Mouse (Mus musculus): ENCODE measurements around the gene Asb13. TPM values are rescaled to one million over a fixed set of nuclear protein-coding genes. Genes with fewer than 3 reads are reported as not detected.

The Asb13 gene
- total RNA-seq (2021) = 10 to 100 TPM; 47.6 to 51.9 TPM

DNA sequence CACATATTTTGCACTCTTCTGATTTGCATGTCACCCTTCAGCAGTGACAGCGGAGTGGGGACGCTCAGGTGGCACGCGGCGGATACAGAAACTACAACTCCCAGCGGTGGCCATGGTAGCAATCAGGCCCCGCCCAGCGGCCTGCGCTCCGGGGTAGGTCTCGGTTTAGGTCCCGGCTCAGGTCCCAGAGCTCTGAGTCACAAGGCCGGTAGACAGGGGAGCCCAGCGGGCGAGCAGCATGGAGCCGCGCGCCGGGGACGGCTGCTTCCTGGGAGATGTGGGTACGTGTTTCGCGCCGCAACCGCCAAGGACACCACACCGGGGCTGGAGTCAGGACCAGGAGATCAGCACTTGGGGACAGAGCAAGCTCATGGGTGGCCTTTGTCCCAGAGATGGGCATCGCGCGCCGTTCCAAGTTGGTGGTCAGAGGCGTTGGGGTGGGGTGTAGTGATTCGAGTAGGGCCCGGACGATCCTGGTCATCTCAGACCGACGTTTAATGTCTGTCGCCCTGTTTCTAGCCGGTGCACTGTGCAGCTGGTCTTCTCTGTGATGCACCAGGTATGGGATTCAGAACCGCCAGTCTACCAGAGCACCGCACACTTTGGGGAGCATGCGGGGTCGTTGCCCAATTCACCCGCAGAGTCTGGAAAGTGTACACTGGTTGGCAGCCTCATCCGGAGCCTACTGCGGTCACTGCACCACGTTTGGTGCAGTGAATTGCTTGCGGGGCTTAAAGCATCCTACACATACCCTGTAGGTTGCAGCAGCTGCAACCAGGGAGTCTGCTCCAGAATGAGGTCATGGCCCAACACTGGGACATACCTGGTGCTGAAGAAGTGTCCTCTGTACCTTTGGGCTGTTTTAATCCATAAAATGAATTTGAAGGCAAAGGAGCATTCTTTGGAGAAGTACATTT is at the start of gene Asb13:
Gene Asb13 (plus strand): TSS at position 138 of the 917 bp plus-strand sequence.
- DNase-seq (ENCODE audit: low spot score in 2 of 2) = peak; percentile 84 to 85
- intact Hi-C loops (cut with DNase I) = no loop called here

DNA sequence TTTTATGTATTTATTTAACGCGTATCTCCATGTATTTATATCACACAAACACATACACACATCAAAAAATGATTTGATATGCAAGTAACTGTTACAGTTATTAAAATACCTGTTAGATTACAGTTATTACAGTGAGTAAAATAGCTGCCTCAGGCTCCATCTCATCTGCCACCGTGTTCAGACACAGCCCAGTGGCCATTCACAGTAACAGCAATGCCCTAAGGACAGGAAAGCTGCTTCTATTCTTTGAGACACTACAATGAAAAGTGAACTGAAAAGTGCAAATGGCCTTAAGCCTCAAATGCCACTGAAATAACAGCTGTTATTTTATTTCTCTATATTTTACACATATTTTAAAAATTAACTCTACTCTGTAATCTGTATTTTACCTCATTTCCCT is 43.0 kb upstream of the Asb13 start:
- no peak for DNase-seq (ENCODE audit: low spot score in 2 of 2)
- intact Hi-C loops (cut with DNase I) = loop anchor here (10.0 kb wide), 1 partner anchor 186 kb away; no protein-coding TSS in a partner anchor

DNA sequence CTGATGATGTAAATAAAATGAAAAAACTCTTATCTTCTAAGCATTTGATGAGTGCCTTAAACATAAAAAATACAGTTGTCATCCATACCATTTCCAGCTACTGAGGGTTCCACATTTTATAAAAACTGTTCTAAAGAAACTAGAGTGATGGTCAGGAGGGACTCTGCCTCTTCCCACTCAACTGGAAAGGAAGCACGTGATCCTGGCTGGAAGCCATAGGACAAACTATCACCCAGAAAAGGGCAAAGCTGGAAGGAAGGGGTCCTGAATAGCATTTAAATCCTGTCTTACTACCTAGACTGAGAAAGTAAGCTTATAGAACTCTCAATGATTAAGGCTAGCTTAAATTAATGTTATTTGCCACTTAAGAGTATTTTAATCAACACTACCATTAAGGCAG is 39.5 kb upstream of the Asb13 start:
- intact Hi-C loops (cut with DNase I) = loop anchor here (10.0 kb wide), 1 partner anchor 190 kb away; no protein-coding TSS in a partner anchor
- no peak for DNase-seq (ENCODE audit: low spot score in 2 of 2)

DNA sequence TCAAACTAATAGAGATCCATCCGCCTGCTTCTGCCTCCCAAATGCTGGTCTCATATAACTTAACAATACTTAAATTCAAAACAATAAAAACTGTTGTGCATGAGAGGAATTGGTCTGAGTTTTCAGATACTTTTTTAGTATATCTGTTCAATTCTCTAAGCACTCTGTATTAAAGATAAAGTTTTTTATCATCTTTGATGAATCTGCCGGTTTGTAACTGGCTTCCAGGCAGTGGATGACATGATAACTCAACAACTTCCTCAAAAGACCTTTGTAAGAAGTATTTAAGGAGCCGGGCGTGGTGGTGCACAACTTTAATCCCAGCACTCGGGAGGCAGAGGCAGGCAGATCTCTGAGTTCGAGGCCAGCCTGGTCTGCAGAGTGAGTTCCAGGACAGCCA is 37.6 kb upstream of the Asb13 start:
- intact Hi-C loops (cut with DNase I) = loop anchor here (10.0 kb wide), 1 partner anchor 191 kb away; no protein-coding TSS in a partner anchor

DNA sequence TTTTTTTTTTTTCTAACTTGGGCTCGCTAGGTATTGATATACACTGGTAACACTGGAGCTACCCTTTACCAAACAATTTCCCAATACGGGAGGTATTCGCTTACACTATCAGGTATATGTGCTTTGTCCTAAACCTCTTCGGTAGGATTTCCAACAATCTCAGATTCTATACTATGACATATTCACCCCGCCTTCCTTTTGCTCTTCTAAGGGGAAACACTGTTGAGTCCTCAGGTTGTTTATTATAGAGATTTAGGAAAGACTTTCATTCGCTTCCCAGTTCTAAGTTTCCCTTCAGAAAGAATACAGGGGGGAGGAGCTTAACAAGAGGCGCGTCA is 24.1 kb upstream of the Asb13 start:
- DNase-seq (ENCODE audit: low spot score in 2 of 2) = no peak
- intact Hi-C loops (cut with DNase I) = loop anchor here (2.0 kb wide), 1 partner anchor 73 kb away; no protein-coding TSS in a partner anchor

More for the DNA sequence above, 37.6 kb upstream of the Asb13 start:
- no peak for DNase-seq (ENCODE audit: low spot score in 2 of 2)

DNA sequence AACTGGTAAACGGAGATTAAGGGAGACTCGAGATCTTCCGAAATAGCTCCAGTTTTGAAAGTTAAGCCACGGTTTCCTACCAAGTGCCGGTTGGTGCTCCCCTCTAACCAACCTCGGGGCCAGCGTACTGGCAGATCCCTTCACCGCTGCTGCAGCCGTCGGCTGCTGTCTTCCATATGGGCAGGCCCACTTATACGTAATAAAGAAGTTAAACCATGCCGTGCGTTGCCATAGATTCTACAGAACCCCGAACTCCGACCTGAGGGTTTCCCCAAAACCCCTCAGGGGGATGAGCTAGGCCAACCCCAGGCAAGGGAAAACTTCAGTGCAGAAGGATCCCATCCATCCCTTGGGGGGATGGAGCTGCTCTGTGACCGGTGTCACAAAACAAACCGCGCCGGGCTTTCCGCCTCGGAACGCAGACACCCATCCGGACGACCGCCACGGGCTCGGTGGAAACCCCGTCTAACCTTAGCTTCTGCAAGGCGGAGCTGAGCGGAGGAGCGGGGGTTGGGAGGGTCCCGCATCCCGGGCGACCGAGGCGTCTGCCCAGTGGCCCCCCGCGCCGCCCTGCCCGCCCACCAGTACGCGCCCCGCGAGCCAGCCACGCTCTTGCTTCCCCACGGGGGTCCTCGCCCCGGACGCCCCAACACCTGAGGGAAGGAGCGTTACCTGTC is 23.6 kb upstream of the Asb13 start:
- DNase-seq (ENCODE audit: low spot score in 2 of 2) = peak in 1 of 2 experiments; percentile 9
- intact Hi-C loops (cut with DNase I) = loop anchor here (2.0 kb wide), 1 partner anchor 73 kb away; no protein-coding TSS in a partner anchor

DNA sequence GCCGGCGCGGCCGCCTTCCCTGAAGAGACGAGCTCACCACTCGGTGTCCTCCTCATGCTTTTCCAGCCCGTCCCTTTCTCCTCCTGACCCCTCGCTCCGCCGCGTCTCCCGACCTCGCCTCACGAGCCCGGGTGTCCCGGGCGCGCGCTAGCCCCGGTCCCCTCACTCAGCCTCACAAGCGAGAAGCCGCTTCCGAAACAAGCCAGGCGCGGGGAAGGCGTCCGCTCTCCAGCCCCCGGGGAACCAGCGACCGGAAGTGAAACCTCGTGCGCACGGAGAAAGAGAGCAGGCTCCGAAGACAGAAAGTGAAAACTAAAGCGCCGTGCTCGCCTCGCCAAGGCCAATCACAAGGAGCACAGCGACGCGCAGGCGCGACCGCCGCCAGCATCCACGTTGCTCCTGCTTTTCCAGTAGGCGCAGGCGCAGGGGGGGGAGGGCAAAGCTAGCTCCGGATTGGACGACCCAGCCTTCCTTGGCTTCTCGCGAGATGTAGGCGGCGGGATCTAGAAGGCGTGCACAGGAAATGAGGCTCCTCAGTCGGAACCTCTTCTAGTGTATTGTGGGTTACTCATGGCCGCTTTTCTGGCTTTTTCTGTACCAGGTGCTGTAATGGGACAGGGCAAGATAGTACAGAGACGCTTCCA is 22.9 kb upstream of the Asb13 start, which contains the start of gene Fam208b:
Gene Fam208b (minus strand): TSS at position 314 of the 644 bp plus-strand sequence.
- intact Hi-C loops (cut with DNase I) = loop anchor here (2.0 kb wide), 1 partner anchor 74 kb away; no protein-coding TSS in a partner anchor
- peak; percentile 97 to 98 for DNase-seq (ENCODE audit: low spot score in 2 of 2)

DNA sequence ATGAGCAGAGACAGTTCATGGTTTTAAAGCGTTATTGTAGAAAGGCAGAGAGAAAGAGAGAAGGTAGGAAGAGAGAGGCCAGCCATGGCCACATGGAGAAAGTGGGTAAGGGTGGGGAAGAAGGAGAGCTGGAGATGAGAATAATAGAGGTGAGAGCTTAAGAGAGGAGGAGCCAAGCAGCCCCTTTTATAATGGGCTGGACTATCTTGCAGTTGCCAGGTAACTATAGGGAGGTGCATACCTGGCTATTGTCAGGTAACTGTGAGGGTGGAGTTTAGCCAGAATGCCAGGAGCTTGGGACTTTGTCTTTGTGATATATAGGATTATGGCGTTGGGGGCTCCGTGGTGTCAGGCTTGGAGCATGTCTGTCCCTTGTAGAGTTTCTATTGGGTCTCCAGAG is 6.7 kb upstream of the Asb13 start:
- intact Hi-C loops (cut with DNase I) = no loop called here
- DNase-seq (ENCODE audit: low spot score in 2 of 2) = no peak

DNA sequence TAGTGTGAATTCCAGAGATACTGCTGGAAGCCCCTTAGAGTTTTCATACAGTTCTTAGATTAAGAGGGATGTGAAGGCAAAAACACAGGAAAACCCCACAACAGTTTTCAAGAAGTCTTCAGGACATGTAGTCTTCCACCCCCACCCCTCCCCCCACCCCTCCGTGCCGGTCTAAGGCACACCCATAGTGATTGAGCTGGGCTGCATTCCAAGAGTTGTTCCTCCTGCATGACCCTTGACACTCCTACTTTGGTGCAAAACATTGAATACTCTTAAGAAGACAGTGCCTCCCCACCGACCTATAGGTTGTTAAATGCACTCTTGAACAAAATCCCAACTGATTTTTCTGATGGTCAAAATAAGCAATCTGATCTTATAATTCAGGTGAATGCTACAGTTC is 5.7 kb upstream of the Asb13 start:
- DNase-seq (ENCODE audit: low spot score in 2 of 2) = no peak
- intact Hi-C loops (cut with DNase I) = no loop called here

DNA sequence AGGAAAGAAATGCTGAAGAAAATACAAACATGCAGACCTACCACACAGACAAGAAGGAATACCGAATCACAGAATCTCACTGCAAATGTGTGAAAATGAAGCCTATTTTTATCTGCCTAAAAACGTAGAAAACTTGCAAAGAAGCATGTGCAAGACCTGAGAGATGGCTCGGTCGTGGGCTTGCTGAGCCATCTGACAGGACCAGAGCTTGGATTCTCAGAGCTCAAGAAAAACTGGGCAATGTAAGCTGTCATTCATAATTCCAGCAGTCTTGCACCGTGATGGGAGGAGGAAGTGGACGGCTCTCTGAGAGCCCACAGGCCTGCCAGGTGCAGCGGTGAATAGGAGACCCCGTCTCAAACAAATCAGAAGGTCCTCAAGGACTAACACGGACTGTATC is 1.3 kb upstream of the Asb13 start:
- intact Hi-C loops (cut with DNase I) = no loop called here

DNA sequence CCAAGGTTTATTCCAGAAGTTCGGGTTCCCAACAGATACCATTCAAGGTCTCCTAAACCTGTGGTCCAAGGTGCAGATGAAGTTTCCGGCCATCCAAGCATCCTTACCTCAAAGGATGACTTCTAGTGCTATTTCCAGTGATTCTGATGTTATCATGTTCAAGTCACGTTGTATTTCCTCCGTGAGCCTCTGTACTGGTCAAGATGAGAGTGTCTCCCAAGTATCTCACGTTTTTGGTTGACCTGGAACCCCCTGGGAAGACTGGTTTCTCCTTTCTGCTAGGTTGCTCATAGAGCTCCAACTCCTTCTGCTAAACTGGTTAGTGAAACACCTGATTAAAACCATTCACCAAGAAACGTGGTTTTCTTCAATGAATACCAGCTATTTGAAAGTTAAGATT is 701 bp upstream of the Asb13 start:
- no peak for DNase-seq (ENCODE audit: low spot score in 2 of 2)
- intact Hi-C loops (cut with DNase I) = no loop called here

More for the DNA sequence above, 1.3 kb upstream of the Asb13 start:
- DNase-seq (ENCODE audit: low spot score in 2 of 2) = no peak

DNA sequence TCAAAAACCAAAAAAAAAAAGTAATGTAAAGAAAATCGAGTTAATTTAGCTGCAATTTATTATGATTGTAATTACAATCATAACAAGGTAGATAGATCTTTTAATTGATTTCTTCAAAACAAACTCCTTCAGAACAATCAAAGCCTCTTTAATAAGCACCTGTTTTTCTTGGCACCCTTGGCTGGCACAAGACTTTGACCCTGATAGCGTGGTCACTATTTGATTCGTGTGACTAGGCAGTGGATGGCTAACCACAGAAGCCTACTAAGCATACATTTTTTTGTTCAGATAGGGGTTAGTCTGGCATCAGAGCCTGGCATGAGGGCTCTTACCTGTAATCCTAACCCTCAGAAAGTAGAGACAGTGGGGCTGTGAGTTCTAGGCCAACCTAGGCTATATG is 1.2 kb downstream of the Asb13 start:
- no peak for DNase-seq (ENCODE audit: low spot score in 2 of 2)
- intact Hi-C loops (cut with DNase I) = no loop called here

DNA sequence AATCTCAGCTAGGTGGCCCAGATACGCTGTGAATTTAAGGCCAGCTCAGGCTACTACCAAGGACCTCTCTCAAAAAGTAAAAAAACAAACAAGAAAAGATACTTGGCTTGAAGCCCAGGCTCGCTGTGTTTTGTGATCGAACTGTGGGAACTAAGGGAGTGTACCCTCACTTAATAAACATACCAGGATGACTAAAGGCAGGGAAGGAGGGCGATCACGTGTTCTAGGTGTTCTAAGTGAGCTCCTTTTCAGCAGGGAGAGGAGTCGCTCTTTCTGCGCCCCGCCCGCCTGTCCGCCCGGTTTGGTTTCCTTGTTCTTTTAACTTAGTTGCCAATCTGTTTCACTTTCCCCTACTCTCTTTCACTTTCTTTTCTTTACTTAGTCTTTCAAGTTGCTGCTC is 3.0 kb downstream of the Asb13 start:
- DNase-seq (ENCODE audit: low spot score in 2 of 2) = no peak
- intact Hi-C loops (cut with DNase I) = no loop called here

DNA sequence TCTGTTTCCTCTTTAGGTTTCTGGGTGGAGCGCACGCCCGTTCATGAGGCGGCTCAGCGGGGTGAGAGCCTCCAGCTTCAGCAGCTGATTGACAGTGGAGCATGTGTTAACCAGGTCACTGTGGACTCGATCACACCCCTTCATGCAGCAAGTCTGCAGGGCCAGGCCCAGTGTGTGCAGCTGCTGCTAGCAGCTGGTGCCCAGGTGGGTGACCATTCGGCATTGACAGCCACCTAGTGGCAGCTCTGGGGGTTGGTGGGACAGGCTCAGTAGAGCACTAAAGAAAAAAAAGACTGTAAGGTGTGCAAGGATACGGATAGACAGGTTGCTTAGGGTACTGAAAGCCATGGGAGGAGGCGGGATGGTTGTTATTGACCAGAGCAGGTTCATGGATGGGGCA is 8.2 kb downstream of the Asb13 start:
- no peak for DNase-seq (ENCODE audit: low spot score in 2 of 2)
- intact Hi-C loops (cut with DNase I) = no loop called here

DNA sequence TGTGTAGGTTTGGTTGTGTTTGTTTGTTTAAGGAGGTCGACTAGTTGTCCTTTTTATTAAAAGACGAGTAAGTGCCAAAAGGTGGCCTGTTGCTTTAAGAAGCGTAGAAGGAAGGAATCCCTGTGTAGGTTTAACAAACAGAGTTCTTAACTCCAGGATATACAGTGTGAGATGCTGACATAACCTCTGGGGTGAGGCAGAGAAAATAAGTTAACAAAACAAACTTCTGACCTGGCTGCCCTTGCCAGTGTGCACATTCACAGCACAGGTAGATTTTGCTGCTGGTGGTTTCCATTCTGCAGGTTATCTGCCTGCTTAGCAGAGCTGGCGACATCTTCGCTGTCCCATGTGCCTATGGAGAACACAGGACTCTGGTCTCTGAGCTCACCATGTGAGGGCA is 8.7 kb downstream of the Asb13 start:
- intact Hi-C loops (cut with DNase I) = no loop called here

DNA sequence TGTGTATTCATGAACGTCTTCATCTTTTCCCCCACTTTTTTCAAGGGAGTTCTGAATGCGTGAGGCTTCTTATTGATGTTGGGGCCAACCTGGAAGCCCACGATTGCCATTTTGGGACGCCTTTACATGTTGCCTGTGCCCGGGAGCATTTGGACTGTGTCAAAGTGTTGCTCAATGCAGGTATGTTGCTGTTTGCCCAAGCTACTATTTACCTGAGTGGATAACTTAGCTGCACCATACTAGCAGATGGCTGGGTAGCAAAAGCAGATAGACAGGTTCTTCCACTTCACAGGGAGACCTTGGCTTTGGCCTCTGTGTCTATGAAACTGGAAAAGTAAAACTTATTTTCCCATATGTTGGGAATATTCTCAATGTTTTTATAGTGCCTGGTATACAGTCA is 11.0 kb downstream of the Asb13 start:
- intact Hi-C loops (cut with DNase I) = no loop called here
- no peak for DNase-seq (ENCODE audit: low spot score in 2 of 2)

More for the DNA sequence above, 8.7 kb downstream of the Asb13 start:
- DNase-seq (ENCODE audit: low spot score in 2 of 2) = no peak

DNA sequence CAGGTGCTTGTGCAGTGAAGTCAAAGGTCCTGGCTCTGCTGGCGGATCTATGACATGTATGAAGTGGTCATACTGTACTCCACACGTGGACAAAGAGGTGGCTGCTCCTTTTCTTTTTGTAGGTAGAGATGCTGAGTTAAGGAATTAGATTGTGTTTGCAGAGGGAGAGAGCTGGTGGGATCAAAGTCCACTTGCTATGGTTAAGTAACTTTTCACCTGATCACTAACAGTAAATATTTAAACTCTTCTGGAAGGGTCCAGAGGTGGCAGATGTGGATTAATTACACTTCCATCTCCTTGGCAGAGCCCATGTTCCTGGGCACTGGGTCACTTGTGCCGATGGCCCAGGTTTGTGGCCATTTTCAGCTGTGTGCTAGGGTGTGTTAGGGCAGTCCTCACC is 12.1 kb downstream of the Asb13 start:
- intact Hi-C loops (cut with DNase I) = no loop called here
- DNase-seq (ENCODE audit: low spot score in 2 of 2) = no peak

DNA sequence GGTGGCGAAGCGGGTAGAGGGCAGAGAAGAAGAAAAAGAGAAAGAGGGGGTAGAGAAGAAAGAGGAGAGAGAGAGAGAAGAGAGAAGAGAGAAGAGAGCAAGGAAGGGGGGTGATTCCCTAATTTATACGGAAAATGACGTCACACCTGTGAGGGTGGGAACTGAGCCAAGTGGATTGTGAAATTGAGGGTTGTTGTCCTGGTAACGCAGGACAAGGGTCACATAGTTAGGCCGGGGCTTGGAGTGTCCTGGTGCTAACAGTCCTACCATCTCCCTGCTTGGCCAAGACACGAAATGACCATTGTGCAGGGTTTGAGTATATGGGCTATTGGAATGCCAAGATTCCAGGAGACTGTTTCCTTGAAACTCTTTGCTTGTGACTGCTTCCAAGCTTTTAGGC is 12.7 kb downstream of the Asb13 start:
- DNase-seq (ENCODE audit: low spot score in 2 of 2) = no peak
- intact Hi-C loops (cut with DNase I) = no loop called here

DNA sequence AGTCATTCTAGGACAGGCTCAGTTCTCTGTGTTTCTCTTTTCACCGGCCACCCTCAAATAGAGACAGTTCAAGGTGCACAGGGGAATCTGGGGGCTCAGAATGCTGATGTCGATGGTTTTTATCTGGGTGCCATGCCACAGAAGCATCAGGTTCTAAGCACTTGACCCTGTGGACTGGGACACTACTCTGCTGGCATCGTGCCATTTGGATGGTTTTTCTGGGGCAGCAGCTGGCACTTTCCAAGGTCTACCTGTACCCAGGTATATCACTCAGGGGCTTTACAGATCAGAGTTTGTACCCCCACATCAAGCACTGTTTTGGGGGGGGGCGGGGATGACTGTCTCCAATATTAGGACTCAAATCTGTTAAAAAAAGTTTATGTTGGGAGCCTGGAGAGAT is 16.7 kb downstream of the Asb13 start:
- no peak for DNase-seq (ENCODE audit: low spot score in 2 of 2)
- intact Hi-C loops (cut with DNase I) = no loop called here

DNA sequence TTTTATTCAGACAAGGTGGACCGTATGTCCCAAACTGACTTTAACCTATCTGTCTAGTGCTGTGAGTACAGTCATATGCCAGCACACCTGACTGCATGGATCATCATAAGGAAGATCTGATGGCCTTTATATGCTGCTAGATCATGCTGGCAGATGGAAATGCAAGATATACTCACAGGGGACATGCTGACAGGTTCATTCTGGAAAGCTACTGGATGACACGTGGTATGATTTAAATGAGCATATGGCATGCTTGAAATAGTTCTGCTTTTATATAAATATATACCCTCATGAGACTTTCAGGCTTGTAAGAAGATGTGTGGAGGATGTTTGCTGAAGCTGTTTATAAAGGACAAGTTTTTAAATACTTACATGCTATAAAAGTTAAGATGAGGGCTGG is 20.6 kb downstream of the Asb13 start:
- peak; percentile 21 to 39 for DNase-seq (ENCODE audit: low spot score in 2 of 2)
- intact Hi-C loops (cut with DNase I) = no loop called here
